Mouse (Mus musculus): ENCODE data around the gene Gm21992.

Gm21992 gene

DNA sequence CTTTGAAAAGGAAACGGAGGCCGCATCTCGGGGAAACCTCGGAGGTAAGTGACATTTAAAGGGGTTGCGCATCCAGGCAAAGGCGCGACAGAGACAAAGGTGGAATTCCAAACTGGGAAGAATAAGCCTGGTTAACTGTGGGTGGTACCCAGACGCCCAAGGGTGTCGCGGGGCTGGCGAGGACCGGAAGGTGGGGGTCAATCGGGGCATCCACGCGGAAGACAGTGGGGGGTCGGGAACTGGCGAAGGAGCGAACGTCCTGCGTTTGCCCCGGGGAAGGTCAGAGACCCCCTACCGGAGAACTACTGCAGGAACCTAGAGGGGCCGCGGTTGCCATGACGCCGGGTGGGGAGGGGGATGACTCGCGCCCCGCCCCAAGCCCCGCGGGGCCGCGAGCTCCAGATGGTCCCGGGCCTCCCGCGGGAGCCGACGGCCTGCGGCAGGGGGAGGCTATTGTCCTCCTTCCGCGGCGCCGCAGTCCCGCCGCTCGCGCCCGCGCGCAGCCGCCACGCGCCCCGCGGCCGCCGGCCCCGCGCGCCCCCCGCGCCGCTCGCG is 99.7 kb downstream of the Gm21992 start:
- no peak for DNase-seq (ENCODE audit: low spot score)

DNA sequence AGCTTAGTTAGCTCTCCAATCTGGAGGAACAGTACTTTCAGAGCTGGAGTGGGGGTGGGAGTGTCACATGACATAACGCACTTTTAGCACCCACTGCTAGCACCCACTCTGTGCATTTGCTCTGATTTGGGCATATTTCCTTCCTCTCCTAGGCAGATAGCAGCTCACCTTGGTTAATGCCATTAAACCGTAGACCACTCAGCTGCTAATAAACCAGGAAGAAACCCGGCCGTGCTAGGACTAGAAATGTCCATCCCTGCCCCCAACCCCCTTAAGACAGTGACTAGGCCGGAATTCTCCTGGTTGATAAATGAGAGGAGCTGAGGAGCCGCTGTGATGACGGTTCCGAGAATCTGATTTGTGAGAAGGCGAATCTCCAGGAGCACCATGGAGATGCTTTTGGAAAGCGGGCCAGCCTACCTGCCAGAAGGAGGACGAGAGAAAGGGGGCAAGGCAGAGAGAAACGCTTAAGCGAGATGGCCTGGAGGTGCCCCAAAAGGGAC is 100.3 kb downstream of the Gm21992 start, which contains the start of gene Sptbn2:
Gene Sptbn2 (plus strand): TSS at position 70 of the 503 bp plus-strand sequence.
- peak; percentile 60 for DNase-seq (ENCODE audit: low spot score)

DNA sequence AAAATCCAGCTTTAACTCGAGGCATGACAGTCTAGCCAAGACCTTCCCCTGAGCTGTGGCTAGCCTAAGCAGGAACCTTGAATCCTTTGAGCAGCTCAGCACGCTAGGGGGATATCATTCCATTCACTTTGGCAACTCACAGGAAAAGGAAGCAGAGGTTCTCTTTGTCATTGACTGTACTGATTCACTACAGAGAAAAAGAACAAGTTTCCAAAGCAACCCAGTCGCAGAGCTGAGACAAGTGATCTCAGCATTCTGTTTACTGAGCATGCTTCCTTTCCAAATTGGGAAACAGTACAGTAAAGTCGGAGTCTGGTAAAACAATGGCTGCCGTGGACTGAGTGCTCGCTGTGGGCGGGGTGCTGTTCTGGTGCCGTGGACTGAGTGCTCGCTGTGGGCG is 102.6 kb downstream of the Gm21992 start:
- DNase-seq (ENCODE audit: low spot score), result no peak

DNA sequence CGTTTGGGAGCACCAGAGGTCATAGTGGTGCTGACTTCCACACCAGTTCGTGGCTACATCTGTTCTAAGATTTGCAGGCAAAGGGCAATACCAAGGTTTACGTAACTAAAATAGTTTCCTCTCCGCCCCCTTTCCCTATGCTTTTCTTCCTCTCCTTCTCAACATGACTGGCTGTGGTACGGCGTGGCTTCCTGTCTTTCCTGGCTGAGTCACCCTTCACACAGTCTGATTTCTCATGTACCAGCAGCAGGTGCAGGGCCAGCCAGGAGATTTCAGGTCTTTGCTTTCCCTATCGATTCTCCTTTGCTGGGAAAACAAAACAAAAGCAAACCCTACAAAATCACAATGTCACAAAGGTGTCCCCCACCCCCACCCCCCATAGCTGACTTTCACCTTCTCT is 110.2 kb downstream of the Gm21992 start:
- DNase-seq (ENCODE audit: low spot score), result no peak

DNA sequence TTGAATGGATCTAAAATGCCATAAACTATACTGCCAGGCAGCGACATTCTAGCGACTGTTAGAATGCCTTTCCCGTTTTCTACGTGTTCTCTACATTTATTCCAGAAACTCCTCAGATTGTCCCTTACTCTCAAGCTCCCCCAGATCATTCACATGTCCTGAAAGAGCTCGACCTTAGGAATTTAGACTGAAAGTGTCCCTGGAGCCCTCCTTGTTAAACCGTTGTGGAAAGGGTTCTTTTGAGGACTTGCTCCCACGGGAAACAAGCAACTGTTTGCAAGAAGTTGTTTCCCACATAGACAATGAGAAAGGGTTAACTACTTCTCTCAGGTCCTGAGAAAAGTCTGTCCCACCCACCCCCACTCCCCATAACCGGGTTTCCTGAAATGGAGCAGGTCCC is 110.8 kb downstream of the Gm21992 start:
- no peak for DNase-seq (ENCODE audit: low spot score)

DNA sequence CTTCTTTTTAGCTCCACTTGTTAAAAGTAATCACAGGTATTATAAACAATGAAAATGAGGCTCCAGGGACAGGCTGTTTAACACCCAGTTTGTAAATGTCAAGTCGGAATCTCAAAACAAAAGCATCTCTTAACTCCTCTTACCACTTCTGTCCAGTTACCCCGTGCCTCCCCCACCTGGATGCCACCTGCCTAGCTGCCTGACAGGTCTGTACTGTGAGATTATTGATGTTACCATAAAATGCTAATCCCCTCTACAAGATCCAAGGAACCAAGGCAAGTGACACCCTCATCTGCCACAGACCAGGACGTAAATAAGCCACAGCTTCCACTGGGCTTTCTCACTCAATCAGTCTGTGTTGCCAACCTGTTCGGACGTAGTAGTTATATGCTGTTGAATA is 111.6 kb downstream of the Gm21992 start:
- DNase-seq (ENCODE audit: low spot score), result no peak

DNA sequence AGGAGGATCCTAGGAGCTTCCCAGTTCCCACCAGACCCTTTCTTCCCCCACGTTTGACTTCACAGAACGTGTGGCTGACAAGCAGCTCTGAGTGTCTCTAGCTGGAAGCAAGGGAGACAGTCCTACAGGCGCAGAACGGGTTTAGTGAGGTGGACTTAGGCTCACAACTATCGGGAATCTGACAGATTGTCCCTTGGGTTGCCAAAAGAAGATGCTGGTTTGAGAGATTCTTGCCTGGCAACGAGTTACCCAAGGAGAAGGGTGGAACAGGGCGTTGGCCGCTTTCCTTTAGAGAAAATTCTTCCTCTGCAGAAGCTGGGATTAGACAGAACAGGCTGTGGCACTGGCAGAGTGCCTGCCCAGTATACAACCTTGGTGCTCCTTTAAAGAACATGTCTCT is 112.6 kb downstream of the Gm21992 start:
- no peak for DNase-seq (ENCODE audit: low spot score)

DNA sequence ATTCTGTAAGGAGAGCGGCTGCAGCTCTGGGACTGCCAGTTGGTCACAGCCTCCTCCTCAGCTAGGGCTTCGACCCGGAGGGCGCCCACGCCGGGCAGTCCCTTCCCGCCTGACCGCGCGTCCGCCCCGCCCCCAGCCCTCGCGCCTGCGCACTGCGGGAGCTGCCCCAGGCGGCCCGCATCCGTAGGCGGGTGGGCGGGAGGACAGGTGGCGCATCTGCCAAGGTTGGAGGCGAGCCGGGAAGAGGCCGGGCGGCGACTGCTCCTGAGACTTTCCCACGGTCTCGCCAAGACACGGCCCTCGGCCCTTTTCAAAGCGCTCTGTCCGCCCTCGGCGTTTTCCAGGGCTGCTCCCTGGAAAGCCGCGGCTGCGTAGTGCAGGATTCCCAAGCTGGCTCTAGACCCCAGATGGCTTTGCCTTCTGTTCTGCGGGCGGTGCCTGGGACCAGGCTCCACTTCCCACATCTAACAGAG is 113.2 kb downstream of the Gm21992 start, which contains the start of gene Gm960:
Gene Gm960 (minus strand): TSS at position 464 of the 473 bp plus-strand sequence.
- DNase-seq (ENCODE audit: low spot score), result no peak

DNA sequence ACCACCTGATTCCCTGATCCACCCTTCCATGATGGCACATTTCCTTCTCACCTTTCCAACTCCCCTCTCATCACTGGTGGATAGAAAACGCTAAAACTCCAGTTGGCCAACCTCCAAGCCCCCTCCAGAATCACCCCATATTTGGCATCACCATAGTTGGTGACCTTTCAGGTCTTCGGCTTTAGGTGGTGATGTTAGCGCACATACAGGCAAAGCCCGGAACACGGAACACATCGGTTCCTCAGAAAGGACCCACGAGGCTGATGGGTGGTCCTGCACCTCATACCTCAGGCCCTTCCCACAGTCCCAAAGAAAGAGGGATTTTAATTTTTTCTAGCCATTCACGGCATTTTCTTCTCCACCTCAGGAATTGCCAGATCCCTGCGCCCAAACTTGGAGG is 113.7 kb downstream of the Gm21992 start:
- DNase-seq (ENCODE audit: low spot score), result no peak

DNA sequence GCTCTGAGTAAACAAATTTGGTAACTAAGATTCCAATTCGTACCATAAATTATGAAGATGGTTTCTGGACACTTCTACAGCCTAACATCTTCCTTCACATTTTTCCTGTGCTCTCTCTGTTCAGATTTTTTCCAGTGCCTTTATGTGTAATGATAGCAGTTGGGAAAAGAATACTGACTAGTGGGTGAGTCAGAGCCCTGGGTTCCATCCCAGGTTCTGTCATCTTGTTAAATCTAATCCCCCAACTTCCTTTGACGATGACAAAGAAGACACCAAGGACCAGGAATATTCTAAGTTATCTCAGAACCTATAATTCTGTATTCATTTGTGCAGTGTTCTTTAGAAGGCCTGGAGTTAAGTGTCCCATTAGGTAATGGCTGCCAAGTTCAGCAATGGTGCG is 114.3 kb downstream of the Gm21992 start:
- DNase-seq (ENCODE audit: low spot score), result no peak

DNA sequence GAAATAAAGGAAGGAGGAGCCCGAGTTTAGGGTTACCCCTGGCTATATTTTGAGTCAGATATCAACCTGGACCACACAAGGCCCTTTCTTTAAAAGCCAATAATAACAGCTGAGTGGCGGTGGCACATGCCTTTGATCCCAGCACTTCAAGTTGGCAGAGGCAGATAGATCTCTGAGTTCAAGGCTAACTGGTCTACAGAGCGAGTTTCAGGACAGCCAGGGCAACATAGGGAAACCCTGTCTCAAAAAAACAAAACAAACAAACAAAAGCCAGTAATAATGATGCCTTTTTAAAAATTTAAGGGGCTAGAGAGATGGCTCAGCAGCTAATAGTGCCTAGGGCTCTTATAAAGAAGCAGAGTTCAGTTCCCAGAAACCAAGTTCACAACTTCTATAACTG is 117.1 kb downstream of the Gm21992 start:
- DNase-seq (ENCODE audit: low spot score), result no peak
